Mouse (Mus musculus) midbrain, embryonic 15.5 days (tissue): ENCODE measurements at regions not wholly inside any gene's neighbourhood (a gene's known extent, or its start where the extent isn't known, plus 50 kb on each side); places are given as distances from the start of the nearest gene placed in this dataset.

Experiments used
- ATAC-seq: fragments of 200-750 bp; cut with Nextera tagmentation; replicated peaks from 2 replicates; pipeline ENCODE4 v1.8.0; 2017; ENCODE audit warnings: moderate TSS enrichment
- H3K27ac ChIP-seq: fragments of 300-500 bp; sonication (generic); 2 replicates; pipeline ENCODE4 v1.5.1; 2015; ENCODE audit warnings: mild to moderate bottlenecking, inconsistent platforms
- H3K27me3 ChIP-seq: fragments of 300-500 bp; sonication (generic); replicated peaks from 2 replicates; pipeline ENCODE4 v1.6.1; 2015; ENCODE audit warnings: inconsistent platforms
- H3K36me3 ChIP-seq: fragments of 300-500 bp; sonication (generic); replicated peaks from 2 replicates; pipeline ENCODE4 v1.6.1; 2015; ENCODE audit warnings: inconsistent platforms
- H3K4me1 ChIP-seq: fragments of 300-500 bp; sonication (generic); 2 replicates; pipeline ENCODE4 v1.6.1; 2015; ENCODE audit warnings: inconsistent platforms
- H3K4me2 ChIP-seq: fragments of 300-500 bp; sonication (generic); 2 replicates; pipeline ENCODE4 v1.6.1; 2015; ENCODE audit warnings: inconsistent platforms, mild to moderate bottlenecking, moderate library complexity
- H3K4me3 ChIP-seq: fragments of 300-500 bp; sonication (generic); 2 replicates; pipeline ENCODE4 v1.5.1; 2015; ENCODE audit warnings: mild to moderate bottlenecking, inconsistent platforms
- H3K9ac ChIP-seq: fragments of 300-500 bp; sonication (generic); 2 replicates; pipeline ENCODE4 v1.6.1; 2015; ENCODE audit warnings: mild to moderate bottlenecking, inconsistent platforms
- H3K9me3 ChIP-seq: fragments of 300-500 bp; sonication (generic); 2 replicates; pipeline ENCODE4 v1.6.1; 2016; ENCODE audit warnings: inconsistent platforms
- WGBS: fragments of 180-500 bp; shearing (Covaris S2); methylation state at CpG from one replicate; pipeline ENCODE4 v1.1.7; 2015; ENCODE audit warnings: mixed read lengths; 5-methylcytosine and 5-hydroxymethylcytosine counted together

DNA sequence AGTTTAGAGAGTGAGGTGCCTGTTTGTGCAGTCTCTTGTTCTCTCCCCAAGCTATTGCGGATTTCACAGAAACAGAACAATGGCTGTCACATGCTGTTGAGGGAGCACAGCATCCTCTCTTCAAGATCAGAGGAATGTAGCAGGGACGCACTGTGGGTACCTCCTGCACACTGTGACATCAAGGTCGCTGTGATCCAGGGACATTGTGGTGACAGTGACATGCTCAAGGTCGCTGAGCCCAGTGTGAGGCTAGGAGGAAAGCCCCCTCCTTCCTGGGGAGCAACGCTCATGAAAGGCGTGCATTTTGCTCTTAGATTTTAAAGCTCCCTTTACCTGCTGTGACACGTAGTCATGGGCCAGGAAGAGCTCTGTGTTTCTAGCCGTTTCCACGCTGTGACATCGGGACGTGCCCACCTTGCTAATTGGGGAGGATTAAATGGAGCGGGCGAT, 248.5 kb upstream of the Myt1l start:
- Histone ChIP-seq H3K27me3 (no peaks in the 10 kb centered on the region), H3K4me1 (peaks cover 31% of the 10 kb centered on the region), H3K36me3 (no peaks in the 10 kb centered on the region), H3K4me2 (peak overlapping the region; percentile 35), H3K9me3 (no peaks in the 10 kb centered on the region), H3K4me3 (peak overlapping the region; percentile 13), H3K9ac (peak overlapping the region; percentile 23), H3K27ac (peak overlapping the region; percentile 94)
- peak; percentile 71 for ATAC-seq
- WGBS = 5% methylated on average over 13 of the region's 13 CpGs

DNA sequence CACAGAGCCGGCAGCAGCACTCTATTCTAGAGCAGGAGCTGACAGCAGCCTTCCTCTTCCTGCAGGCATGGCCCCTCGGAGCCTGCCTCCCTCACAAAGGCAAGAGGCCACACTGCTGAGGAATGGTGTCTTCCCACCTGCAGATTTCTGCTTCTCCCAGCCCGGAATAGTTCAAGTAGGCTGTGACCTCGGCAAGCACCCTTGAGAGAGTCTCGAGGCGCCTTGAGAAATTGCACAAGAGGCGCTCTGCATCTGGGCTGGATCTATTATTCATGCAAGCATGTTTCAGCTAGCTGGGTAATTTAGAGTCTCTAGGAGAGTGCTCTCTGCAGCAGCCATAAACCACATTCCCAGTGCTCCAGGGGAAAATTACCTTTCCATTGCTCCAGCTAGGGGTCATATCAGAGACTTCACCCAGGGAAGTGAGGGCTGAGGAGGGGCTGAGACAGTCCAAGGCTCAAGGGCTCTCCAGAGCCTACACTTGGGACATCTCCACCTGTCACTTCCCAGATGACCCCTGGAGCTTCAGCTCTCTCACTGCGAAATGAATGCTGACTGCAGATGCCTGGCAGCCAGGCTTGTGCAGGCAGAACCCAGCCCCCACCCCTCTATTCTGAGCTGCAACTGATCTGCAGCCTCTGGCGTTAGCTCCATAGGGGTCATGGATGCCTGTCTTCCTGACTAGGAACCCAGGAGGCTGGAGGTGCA, 247.9 kb upstream of the Myt1l start:
- peak overlapping the region; percentile 13 for H3K4me3 ChIP-seq

DNA sequence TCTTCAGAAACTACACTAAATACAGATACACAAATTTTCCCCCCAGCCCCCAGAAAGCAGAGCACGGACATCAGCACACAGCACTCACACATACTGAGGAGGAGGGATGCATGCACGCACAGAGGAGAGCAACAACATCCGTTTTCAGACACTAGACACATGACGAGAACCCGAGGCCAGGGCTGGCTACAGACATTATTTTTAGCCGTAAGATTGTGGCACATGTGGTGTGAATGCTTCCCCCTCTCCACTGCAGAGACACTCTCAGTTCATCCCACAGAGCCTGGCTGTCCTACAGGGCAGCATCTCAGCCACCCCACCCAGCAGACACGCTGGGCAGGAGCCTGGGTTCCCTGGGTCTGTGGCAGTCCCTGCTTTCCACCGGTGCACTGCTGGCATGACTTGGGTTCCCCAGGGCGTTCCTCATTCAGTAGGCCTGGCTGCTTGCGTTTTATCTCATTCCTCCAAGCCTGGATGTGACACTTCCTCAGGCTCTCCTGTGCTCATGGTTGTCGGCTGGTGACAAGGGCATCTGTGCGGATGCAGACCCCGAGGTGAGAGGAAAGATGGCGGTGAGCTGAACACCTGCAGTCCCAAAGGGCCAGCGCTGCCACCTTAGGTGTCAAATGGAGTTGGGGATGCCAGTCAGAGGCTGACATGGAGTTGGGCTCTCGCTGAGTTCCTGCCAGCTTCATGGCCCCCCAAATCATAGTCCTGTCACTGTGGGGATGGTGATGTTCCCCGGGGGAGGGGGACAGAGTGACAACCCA, 247.1 kb upstream of the Myt1l start:
- Histone ChIP-seq H3K4me3 (no peak overlapping the region), H3K4me2 (no peak overlapping the region), H3K27me3 (no peaks in the 10 kb centered on the region), H3K9ac (no peak overlapping the region), H3K4me1 (peaks cover 31% of the 10 kb centered on the region), H3K36me3 (no peaks in the 10 kb centered on the region), H3K27ac (peak overlapping the region; percentile 94), H3K9me3 (no peaks in the 10 kb centered on the region)
- WGBS = 41% methylated on average over 17 of the region's 17 CpGs
- peak; percentile 25 for ATAC-seq

More for the DNA sequence above, 247.9 kb upstream of the Myt1l start:
- peak; percentile 83 for ATAC-seq
- H3K4me2 ChIP-seq = peak overlapping the region; percentile 35
- H3K27ac ChIP-seq = peak overlapping the region; percentile 94
- WGBS = under 1% methylated on average over 9 of the region's 9 CpGs
- H3K27me3 ChIP-seq = no peaks in the 10 kb centered on the region
- H3K9ac ChIP-seq = peak overlapping the region; percentile 23
- H3K36me3 ChIP-seq = no peaks in the 10 kb centered on the region
- peaks cover 31% of the 10 kb centered on the region for H3K4me1 ChIP-seq
- no peaks in the 10 kb centered on the region for H3K9me3 ChIP-seq

DNA sequence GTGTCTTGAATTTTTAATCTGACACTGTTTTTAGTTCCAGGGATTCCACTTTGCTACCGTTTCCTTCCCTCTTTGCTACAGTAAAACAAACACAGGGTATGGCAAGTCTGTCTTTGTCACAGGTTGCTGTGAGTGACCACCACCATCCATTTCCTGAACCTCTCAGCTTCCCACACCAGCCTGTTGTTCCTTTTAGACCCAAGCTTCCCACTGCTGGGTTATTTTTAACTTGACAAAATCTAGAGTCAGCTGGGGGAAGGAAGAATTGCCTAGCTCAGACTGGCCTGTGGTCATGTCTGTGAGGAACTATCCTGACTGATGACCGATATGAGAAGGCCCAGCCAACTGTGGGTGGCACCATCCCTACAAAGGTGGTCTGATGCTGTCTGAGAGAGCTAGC, 239.4 kb upstream of the Myt1l start:
- Histone ChIP-seq H3K36me3 (no peaks in the 10 kb centered on the region), H3K4me2 (no peak overlapping the region), H3K4me1 (peaks cover 11% of the 10 kb centered on the region), H3K27ac (0 out of 2 replicates have a peak overlapping the region, but pooled peaks have one; percentile 14), H3K4me3 (no peak overlapping the region), H3K9me3 (no peaks in the 10 kb centered on the region), H3K9ac (no peak overlapping the region), H3K27me3 (no peaks in the 10 kb centered on the region)
- WGBS = 69% methylated on average over 2 of the region's 2 CpGs
- no peak for ATAC-seq

DNA sequence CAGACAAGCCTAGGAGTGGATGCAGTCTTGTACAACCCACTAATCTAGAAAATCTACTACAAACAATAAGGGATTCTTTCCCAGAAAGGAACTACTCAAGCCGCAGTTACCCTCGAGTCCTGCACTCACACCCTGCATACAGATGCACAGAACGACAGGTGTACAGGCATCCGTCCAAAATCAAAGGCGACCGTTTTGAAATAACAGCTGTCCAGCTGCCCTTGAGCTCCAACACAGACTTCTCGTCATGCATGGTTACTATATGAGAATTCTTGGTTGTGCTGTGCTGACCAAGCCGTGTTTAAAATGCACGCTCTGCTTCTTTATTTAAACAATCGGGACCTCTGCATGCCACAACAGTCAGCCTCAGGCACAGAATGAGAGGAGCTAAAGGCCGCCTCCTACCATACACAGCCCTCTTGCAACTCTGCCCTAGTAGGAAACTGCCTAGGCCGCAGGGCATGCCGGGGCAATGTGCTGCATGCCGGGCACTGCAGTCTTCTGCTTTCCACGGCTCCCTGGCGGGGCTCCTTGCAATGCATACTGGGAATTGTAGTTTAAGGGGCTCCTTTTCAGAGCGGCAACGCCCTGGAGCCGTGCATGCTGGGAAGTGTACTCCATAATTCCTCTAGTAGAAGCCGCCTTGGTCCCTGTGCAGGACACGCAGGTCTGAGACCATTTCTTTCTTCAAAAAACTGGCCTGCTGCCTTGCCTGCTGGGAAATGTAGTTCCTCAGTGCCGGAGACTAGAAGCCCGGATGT, 237.4 kb upstream of the Myt1l start:
- peak overlapping the region; percentile 27 for H3K4me3 ChIP-seq
- peak; percentile 99 for ATAC-seq
- 7% methylated on average over 23 of the region's 23 CpGs for WGBS

DNA sequence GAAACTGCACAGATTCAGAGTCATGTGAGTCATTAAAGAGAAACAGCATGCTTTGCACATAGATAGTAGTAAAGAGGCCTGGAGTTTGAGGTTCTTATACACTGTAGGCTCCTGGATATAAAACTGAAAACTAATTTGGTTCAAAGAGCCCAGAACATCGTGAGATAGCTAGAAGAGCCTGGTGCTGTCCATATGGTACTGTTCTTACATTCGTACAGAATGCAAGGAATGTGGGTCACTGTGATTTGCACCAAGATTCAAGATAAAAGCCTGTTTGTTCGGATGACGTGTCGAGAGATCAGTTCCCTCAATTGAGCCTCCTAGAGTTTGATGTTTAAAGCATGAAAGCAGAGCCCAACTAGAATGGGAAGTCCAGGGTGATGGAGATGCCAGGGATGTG, 230.2 kb upstream of the Myt1l start:
- Histone ChIP-seq H3K27me3 (no peaks in the 10 kb centered on the region), H3K27ac (no peak overlapping the region), H3K4me1 (no peaks in the 10 kb centered on the region), H3K4me2 (no peak overlapping the region), H3K9ac (no peak overlapping the region), H3K9me3 (no peaks in the 10 kb centered on the region), H3K36me3 (no peaks in the 10 kb centered on the region), H3K4me3 (no peak overlapping the region)
- ATAC-seq = no peak
- WGBS = 79% methylated on average over 5 of the region's 5 CpGs

More for the DNA sequence above, 237.4 kb upstream of the Myt1l start:
- Histone ChIP-seq H3K27ac (peak overlapping the region; percentile 86), H3K36me3 (no peaks in the 10 kb centered on the region), H3K4me1 (peaks cover 11% of the 10 kb centered on the region), H3K27me3 (no peaks in the 10 kb centered on the region), H3K4me2 (peak overlapping the region; percentile 49), H3K9ac (peak overlapping the region; percentile 44), H3K9me3 (no peaks in the 10 kb centered on the region)

DNA sequence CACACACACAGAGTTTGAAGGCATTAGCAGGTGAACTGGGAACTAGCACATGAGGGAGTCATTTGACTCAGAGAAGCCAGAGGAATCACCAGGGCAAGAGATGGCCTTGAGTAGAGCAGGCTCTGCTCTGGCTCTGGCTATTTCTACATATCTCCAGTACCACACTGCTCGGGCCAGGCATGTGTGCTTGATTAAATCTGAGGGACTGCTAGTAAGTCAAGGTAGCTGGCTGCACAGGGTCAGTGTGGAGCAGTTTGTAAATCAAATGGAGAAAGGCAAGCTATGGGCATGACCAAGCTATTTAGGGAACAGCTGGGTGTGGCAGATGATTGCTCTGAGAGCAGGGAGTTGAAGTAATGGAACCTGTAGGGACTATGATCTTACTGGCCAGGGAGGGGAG, 212.5 kb upstream of the Myt1l start:
- Histone ChIP-seq H3K9me3 (no peaks in the 10 kb centered on the region), H3K9ac (no peak overlapping the region), H3K4me1 (no peaks in the 10 kb centered on the region), H3K27ac (no peak overlapping the region), H3K36me3 (no peaks in the 10 kb centered on the region), H3K4me2 (no peak overlapping the region), H3K27me3 (no peaks in the 10 kb centered on the region), H3K4me3 (no peak overlapping the region)
- no peak for ATAC-seq
- WGBS = 83% methylated on average over 1 of the region's 1 CpGs

DNA sequence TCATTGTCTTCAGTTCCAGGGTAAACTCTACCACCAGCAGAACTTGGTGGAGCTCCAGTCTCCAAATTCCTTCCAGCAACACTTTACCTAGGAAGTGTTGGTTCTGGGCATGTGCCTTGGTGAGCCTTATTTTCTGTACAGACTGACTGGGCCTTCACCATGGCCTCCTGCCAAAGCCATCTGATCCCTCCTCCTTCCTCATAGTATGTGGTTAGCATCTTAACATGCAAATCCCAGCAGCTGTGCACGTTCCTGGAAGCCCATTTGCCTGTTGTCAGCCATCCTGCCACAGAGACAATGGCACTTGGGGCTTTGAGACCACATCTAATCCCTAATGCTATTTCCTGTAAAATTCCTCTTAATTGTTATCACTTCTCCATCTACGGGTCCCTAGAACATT, 206.7 kb upstream of the Myt1l start:
- Histone ChIP-seq H3K9ac (no peak overlapping the region), H3K4me3 (no peak overlapping the region), H3K27ac (no peak overlapping the region), H3K4me2 (no peak overlapping the region), H3K36me3 (no peaks in the 10 kb centered on the region), H3K4me1 (peaks cover 3% of the 10 kb centered on the region; the same call in 1 of the 2 replicates), H3K9me3 (no peaks in the 10 kb centered on the region), H3K27me3 (no peaks in the 10 kb centered on the region)
- no peak for ATAC-seq
- WGBS = 9% methylated on average over 2 of the region's 2 CpGs

DNA sequence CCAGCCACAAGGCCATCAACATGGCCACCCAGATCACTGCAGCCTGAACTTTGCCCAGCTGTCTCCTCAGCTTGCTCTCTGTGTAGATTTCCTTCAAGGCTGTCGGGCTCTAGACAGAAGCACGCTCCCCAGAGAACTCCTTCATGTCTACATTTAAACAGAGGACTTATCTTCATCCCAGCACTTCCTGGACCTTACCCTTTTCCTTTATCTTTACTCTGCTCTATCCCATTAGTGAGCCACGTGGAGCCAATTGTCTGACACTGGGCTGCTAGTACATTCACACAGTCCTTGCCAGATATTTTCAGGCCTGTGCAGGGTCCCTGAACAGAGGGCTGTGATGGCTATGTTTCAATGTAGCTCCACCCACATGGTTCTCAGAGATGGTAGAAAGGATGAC, 204.7 kb upstream of the Myt1l start:
- H3K4me3 ChIP-seq = no peak overlapping the region
- no peak overlapping the region for H3K9ac ChIP-seq
- no peaks in the 10 kb centered on the region for H3K27me3 ChIP-seq
- no peak for ATAC-seq
- H3K4me2 ChIP-seq = no peak overlapping the region
- 53% methylated on average over 3 of the region's 3 CpGs for WGBS
- H3K36me3 ChIP-seq = no peaks in the 10 kb centered on the region
- H3K9me3 ChIP-seq = no peaks in the 10 kb centered on the region
- H3K27ac ChIP-seq = no peak overlapping the region
- peaks cover 3% of the 10 kb centered on the region; the same call in 1 of the 2 replicates for H3K4me1 ChIP-seq

DNA sequence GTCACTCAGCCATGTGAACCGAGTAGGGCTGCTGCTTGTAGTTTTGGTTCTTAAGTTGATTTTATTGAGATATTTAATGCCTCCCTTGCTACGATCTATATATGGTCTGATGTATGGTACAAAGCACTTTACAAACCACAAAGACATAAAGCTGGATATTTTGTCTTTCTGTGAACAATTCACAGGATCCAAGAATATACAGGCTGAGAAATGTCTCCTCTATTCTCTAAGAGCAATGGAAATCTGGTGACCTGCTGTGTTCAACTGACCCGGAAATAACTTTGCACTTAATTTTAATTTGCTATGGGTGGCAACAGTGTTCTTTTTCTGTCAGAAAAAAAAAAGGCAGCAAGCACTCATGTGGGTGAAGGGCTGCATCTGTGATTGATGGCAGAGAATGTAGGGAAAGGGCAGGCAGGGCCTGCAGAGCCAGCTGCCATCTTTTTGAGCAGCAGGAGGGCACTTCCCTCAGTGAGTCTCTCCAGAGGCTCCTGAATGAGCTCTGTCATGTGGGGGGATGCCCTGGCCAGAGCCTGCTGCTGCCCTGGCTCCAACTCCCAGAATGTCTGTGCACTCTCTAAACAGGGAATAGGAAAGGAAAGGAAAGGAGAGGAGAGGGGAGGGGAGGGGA, 192.2 kb upstream of the Myt1l start:
- ATAC-seq = no peak
- Histone ChIP-seq H3K4me1 (no peaks in the 10 kb centered on the region), H3K27me3 (no peaks in the 10 kb centered on the region), H3K4me3 (no peak overlapping the region), H3K27ac (no peak overlapping the region), H3K4me2 (no peak overlapping the region), H3K9me3 (no peaks in the 10 kb centered on the region), H3K9ac (no peak overlapping the region), H3K36me3 (no peaks in the 10 kb centered on the region)
- WGBS = 57% methylated on average over 3 of the region's 3 CpGs

DNA sequence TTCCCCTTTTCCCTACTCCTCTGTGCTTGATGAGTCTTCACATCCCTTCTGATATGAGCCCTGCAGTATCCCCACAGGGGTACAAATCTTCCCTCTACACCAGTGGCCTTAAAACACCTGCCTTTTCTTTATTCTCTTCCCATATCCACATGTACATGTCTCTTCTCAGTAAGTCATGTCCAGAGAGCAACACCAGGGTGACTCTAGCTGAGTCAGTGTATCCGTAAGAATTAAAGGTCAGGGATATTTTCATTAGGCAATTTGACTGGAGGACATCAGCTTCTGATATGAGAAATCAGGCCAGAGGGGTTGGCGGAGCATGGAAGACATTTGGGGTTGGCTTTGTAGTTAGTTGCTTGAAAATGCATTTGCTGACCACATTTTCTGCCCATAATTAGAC, 190.8 kb upstream of the Myt1l start:
- Histone ChIP-seq H3K4me2 (no peak overlapping the region), H3K9ac (no peak overlapping the region), H3K9me3 (no peaks in the 10 kb centered on the region), H3K36me3 (no peaks in the 10 kb centered on the region), H3K4me3 (no peak overlapping the region), H3K27me3 (no peaks in the 10 kb centered on the region), H3K4me1 (no peaks in the 10 kb centered on the region), H3K27ac (no peak overlapping the region)
- ATAC-seq = no peak
- WGBS = 87% methylated on average over 2 of the region's 2 CpGs
